Mouse (Mus musculus): Measurements from ENCODE around the gene Rnf126.

Gene Rnf126

GRCm38 (mm10) chr10:79792339-79793040 is 25.7 kb upstream of the Rnf126 start:
- DNase-seq (ENCODE audit: extremely low spot score): no peak

GRCm38 (mm10) chr10:79790861-79791260 is 24.1 kb upstream of the Rnf126 start, which contains the start of gene Prss57:
TSS of gene Prss57 (minus strand) at chr10:79790961.
- DNase-seq (ENCODE audit: extremely low spot score): no peak

- no peak for DNase-seq (ENCODE audit: extremely low spot score)
These were observed 22.8 kb upstream of the Rnf126 start for GRCm38 (mm10) chr10:79789581-79789980.

- peak; percentile 77 for DNase-seq (ENCODE audit: extremely low spot score)
These were observed 21.8 kb upstream of the Rnf126 start for GRCm38 (mm10) chr10:79788386-79789158.

- DNase-seq (ENCODE audit: extremely low spot score): no peak
These were observed 17.4 kb upstream of the Rnf126 start for GRCm38 (mm10) chr10:79783920-79784800.

- no peak for DNase-seq (ENCODE audit: extremely low spot score)
These were observed 16.3 kb upstream of the Rnf126 start for GRCm38 (mm10) chr10:79783050-79783449.

GRCm38 (mm10) chr10:79781956-79782355 is 15.2 kb upstream of the Rnf126 start:
- no peak for DNase-seq (ENCODE audit: extremely low spot score)

GRCm38 (mm10) chr10:79781139-79781538 is 14.4 kb upstream of the Rnf126 start:
- no peak for DNase-seq (ENCODE audit: extremely low spot score)

- peak; percentile 81 for DNase-seq (ENCODE audit: extremely low spot score)
These were observed 13.9 kb upstream of the Rnf126 start for GRCm38 (mm10) chr10:79780664-79781015.

- peak; percentile 98 for DNase-seq (ENCODE audit: extremely low spot score)
These were observed 13.3 kb upstream of the Rnf126 start for GRCm38 (mm10) chr10:79779784-79780663.

GRCm38 (mm10) chr10:79779193-79779592 is 12.4 kb upstream of the Rnf126 start:
- no peak for DNase-seq (ENCODE audit: extremely low spot score)

GRCm38 (mm10) chr10:79778006-79778405 is 11.3 kb upstream of the Rnf126 start:
- DNase-seq (ENCODE audit: extremely low spot score): no peak

GRCm38 (mm10) chr10:79777103-79777531 is 10.4 kb upstream of the Rnf126 start, which contains the start of gene Fstl3:
TSS of gene Fstl3 (plus strand) at chr10:79777272.
- peak; percentile 47 for DNase-seq (ENCODE audit: extremely low spot score)

- DNase-seq (ENCODE audit: extremely low spot score): no peak
These were observed 7.9 kb upstream of the Rnf126 start for GRCm38 (mm10) chr10:79774486-79775279.

- no peak for DNase-seq (ENCODE audit: extremely low spot score)
These were observed 6.5 kb upstream of the Rnf126 start for GRCm38 (mm10) chr10:79773208-79773607.

- no peak for DNase-seq (ENCODE audit: extremely low spot score)
These were observed 5.6 kb upstream of the Rnf126 start for GRCm38 (mm10) chr10:79772320-79772719.

- no peak for DNase-seq (ENCODE audit: extremely low spot score)
These were observed 2.6 kb upstream of the Rnf126 start for GRCm38 (mm10) chr10:79769329-79769728.

- DNase-seq (ENCODE audit: extremely low spot score): peak; percentile 87
These were observed 1.6 kb upstream of the Rnf126 start for GRCm38 (mm10) chr10:79768400-79768799.

- DNase-seq (ENCODE audit: extremely low spot score): peak; percentile 95
These were observed 856 bp upstream of the Rnf126 start for GRCm38 (mm10) chr10:79767372-79768244.
